Mouse (Mus musculus): ENCODE measurements around the gene Inhbc. TPM values are rescaled to one million over a fixed set of nuclear protein-coding genes. Genes with fewer than 3 reads are reported as not detected.
A peak's percentile ranks its signal among the peaks of the same experiment; 100 is the strongest.

The Inhbc gene
- polyA plus RNA-seq, 1 experiment from 2014 or later, result not detected

DNA sequence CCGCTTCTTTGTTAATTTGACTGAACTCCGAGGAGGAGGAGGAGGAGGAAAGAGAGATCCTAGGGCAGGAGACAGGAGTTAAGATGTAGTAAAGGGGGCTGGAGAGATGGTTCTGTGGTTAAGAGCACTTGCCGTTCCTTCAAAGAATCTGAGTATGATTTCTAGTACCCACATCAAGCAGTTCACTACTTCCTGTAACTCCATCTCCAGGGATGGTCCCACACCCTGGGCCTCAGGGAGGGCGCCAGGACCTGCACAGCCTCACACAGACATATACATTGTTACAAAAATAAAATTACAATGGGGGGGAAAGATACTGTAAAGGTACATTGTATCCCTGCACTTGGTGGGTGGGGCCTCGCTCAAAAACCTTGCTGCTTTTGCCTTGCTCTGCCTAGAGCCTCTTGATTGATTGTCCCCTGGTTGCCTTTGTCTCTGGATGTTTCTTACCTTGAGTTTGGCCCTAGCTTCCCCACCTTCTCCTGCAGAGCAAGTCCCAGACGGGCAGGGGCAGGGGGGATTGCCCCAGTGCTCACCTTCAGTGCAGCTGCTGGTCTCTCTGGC is 32.6 kb downstream of the Inhbc start:
- peaks cover 37% of the 10 kb centered on the region for H3K4me1 ChIP-seq
- no peak overlapping the region for H3K4me2 ChIP-seq (replicated peaks)
- H3K9me3 ChIP-seq (replicated peaks), result no peaks in the 10 kb centered on the region
- H3K27ac ChIP-seq, result no peak overlapping the region; the same call in 1 of the 2 replicates
- no peak overlapping the region for H3K4me3 ChIP-seq
- no peak for ATAC-seq (ENCODE audit: low FRiP score)
- H3K27me3 ChIP-seq, result peaks cover 38% of the 10 kb centered on the region
- 82% methylated on average over 6 of the region's 6 CpGs for WGBS
- H3K9ac ChIP-seq, result no peak overlapping the region
- no peaks in the 10 kb centered on the region for H3K36me3 ChIP-seq

DNA sequence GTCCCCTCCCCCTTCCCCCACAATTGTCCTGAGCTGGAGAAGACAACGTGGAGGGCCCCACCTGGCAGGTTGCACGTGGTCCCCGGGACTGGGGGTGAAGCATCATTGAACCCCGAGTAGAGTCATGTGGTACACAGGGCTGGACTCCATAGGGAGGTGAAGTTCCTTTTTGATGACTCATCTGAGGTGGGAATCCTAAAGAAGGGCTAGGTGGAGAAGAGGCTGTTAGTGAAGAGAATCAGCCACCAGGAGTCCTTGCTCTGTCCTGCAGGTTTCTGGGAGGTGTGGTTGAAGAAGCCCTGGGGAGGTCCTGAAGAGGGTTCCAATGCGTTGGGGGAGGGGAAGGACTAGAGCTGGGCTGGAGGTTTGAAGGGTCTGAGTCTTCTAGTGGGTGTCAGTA is 33.3 kb downstream of the Inhbc start:
- Histone ChIP-seq H3K4me1 (peaks cover 34% of the 10 kb centered on the region), H3K9me3 (replicated peaks) (no peaks in the 10 kb centered on the region), H3K4me3 (no peak overlapping the region), H3K27ac (no peak overlapping the region), H3K9ac (no peak overlapping the region), H3K27me3 (peaks cover 41% of the 10 kb centered on the region), H3K36me3 (no peaks in the 10 kb centered on the region), H3K4me2 (replicated peaks) (no peak overlapping the region)
- WGBS, result 64% methylated on average over 5 of the region's 5 CpGs
- ATAC-seq (ENCODE audit: low FRiP score), result no peak

DNA sequence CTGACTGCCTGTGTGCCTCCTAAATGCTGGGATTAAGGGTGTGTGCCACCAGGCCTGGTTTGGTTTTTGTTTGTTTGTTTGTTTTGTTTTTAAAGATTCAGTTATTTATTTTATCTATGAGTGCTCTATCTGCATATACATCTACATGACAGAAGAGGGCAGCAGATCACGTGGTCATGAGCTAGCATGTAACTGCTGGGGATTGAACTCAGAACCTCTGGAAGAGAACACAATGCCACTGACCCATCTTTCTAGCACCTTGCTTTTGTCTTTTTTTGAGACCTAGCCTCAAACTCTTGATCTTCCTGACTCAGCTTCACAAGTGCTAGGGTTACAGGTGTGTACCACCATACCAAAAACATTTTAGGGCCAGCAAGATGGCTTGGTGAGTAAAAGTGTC is 35.0 kb downstream of the Inhbc start:
- Histone ChIP-seq H3K4me2 (replicated peaks) (no peak overlapping the region), H3K4me1 (peaks cover 19% of the 10 kb centered on the region), H3K27ac (no peak overlapping the region), H3K9me3 (replicated peaks) (no peaks in the 10 kb centered on the region), H3K4me3 (no peak overlapping the region), H3K9ac (no peak overlapping the region), H3K27me3 (peaks cover 37% of the 10 kb centered on the region), H3K36me3 (no peaks in the 10 kb centered on the region)
- ATAC-seq (ENCODE audit: low FRiP score), result no peak
- WGBS, result 60% methylated on average over 1 of the region's 1 CpGs

DNA sequence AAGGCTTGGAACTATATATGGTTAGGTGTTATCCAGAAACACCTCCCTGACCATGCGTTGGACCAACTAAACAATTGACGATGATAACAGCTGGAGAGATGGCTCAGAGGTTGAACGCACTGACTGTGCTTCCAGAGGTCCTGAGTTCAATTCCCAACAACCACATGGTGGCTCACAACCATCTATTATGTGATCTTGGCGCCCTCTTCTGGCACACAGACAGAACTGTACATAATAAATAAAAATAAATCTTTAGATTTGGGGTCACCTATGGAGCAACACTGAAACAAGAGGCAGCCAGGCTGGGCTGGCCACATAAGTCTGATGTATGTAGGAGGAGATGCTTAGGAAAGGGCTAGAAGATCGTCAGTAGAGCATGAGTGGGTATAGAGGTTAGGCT is 37.1 kb downstream of the Inhbc start:
- Histone ChIP-seq H3K9me3 (replicated peaks) (no peaks in the 10 kb centered on the region), H3K27me3 (peaks cover 47% of the 10 kb centered on the region), H3K4me1 (peaks cover 5% of the 10 kb centered on the region; the same call in 1 of the 2 replicates), H3K9ac (no peak overlapping the region), H3K27ac (no peak overlapping the region), H3K4me3 (no peak overlapping the region), H3K4me2 (replicated peaks) (no peak overlapping the region), H3K36me3 (no peaks in the 10 kb centered on the region)
- WGBS, result 65% methylated on average over 5 of the region's 5 CpGs
- ATAC-seq (ENCODE audit: low FRiP score), result no peak

DNA sequence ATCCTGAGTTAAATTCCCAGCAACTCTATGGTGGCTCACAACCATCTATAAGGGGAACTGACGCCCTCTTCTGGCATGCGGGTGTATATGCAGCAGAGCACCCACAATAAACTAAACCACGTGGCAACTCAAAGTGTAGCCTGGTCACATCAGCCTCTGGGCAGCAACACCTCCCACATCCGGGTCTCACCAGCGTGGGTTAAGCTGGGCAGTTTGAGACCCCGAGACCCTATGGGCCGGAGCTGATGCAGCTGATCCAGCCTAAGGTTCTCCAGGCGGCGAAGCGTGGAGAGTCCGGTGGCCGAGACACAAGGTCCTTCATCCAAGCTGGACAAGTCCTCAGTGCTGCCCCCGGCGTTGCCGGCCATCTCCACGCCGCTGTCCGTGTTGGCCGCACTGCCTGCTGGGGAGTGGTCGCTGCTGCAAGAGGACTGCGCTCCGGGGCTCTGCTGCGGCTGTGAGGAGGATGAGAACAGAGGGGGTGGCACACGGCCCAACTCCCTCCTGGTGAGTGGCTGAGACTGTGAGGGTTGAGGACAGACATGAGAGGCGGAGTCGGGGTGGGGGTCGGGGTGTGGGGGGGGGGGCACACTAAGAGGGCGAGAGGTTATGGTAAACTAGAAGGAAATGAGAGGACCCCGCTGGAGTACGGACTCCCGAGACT is 37.9 kb downstream of the Inhbc start:
- ATAC-seq (ENCODE audit: low FRiP score), result 0 out of 2 replicates have a peak, but pooled peaks have one; percentile 24
- H3K4me1 ChIP-seq, result peaks cover 3% of the 10 kb centered on the region; the same call in 1 of the 2 replicates
- H3K9ac ChIP-seq, result peak overlapping the region; percentile 32; the same call in 1 of the 2 replicates
- peak overlapping the region; percentile 16; the same call in 1 of the 2 replicates for H3K4me3 ChIP-seq
- no peaks in the 10 kb centered on the region for H3K36me3 ChIP-seq
- 32% methylated on average over 31 of the region's 31 CpGs for WGBS
- no peaks in the 10 kb centered on the region for H3K9me3 ChIP-seq (replicated peaks)
- H3K27me3 ChIP-seq, result peaks cover 48% of the 10 kb centered on the region
- H3K4me2 ChIP-seq (replicated peaks), result peak overlapping the region; percentile 46
- H3K27ac ChIP-seq, result no peak overlapping the region

DNA sequence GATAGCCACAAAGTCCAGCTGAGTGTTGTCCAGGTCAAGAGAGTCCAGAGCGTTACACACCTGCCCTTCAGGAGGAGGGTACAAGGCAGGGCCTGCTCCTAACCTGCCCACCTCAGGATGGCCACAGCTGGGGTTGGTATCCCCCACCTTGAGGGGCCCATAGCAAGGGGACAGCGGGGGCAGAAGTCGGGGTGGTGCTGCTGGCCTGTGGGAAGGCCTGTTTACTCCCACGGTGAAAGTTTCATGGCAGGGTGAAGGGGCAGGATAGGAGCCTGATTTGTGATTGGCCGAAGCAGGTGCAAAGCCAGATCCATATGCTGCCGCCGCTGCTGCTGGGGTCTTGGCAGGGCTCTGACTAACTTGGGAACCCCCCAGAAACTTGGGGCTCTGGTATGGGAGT is 40.0 kb downstream of the Inhbc start:
- ATAC-seq (ENCODE audit: low FRiP score), result no peak
- 75% methylated on average over 7 of the region's 7 CpGs for WGBS
- H3K27ac ChIP-seq, result no peak overlapping the region
- no peaks in the 10 kb centered on the region for H3K36me3 ChIP-seq
- no peak overlapping the region for H3K4me2 ChIP-seq (replicated peaks)
- no peak overlapping the region for H3K9ac ChIP-seq
- H3K4me1 ChIP-seq, result peaks cover 18% of the 10 kb centered on the region
- H3K9me3 ChIP-seq (replicated peaks), result no peaks in the 10 kb centered on the region
- no peak overlapping the region for H3K4me3 ChIP-seq
- peaks cover 69% of the 10 kb centered on the region for H3K27me3 ChIP-seq

DNA sequence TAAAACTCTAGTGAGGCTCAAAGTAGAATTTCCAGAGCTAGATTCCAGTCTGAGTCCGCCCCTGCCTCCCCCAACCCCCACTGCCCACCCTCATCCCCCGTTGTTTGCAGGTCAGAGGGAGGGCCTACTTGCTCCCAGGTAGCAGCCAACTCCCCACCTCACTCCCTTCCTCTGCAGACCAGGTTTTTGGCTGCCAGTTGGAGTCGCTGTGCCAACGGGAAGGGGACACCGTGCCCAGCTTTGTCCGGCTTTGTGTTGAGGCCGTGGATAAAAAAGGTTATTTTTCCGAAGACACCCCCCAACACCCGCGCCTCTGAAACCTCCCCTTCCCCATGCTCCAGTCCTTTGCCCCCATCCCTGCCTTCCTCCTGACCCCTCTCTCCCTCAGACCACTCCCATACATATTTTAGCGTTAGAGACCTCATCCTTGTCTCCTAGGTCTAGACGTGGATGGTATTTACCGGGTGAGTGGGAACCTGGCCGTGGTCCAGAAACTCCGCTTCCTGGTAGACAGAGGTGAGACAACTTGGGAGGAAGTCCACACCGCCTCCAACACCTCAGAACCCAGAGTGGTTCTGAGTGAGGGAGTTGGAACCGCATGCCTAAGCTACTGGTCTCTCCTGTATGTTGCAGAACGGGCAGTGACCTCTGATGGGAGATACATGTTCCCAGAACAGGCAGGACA is 42.6 kb downstream of the Inhbc start:
- ATAC-seq (ENCODE audit: low FRiP score), result no peak
- peaks cover 18% of the 10 kb centered on the region for H3K4me1 ChIP-seq
- H3K9ac ChIP-seq, result no peak overlapping the region
- no peaks in the 10 kb centered on the region for H3K9me3 ChIP-seq (replicated peaks)
- WGBS, result 46% methylated on average over 18 of the region's 18 CpGs
- H3K4me3 ChIP-seq, result no peak overlapping the region
- no peak overlapping the region for H3K27ac ChIP-seq
- no peak overlapping the region for H3K4me2 ChIP-seq (replicated peaks)
- H3K36me3 ChIP-seq, result no peaks in the 10 kb centered on the region
- peaks cover 93% of the 10 kb centered on the region for H3K27me3 ChIP-seq

DNA sequence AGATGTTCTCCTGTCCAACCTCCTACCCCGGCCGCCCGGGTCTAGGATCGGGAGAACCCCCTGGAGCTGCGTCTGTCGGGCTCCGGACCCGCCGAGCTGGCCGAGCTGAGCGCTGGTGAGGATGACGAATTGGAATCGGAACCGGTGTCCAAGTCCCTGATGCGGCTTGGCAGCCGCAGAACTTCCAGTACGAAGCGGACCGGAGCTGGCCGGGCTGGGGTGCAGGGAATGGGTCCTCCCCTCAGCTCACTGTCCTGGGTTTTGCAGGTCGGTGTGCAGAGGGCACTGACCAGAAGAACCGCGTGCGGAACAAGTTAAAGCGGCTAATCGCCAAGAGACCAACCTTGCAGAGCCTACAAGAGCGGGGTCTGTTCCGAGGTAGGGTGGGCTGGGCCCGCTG is 43.4 kb downstream of the Inhbc start:
- no peaks in the 10 kb centered on the region for H3K36me3 ChIP-seq
- no peak for ATAC-seq (ENCODE audit: low FRiP score)
- H3K27ac ChIP-seq, result no peak overlapping the region
- no peaks in the 10 kb centered on the region for H3K9me3 ChIP-seq (replicated peaks)
- H3K4me1 ChIP-seq, result peaks cover 15% of the 10 kb centered on the region
- peaks cover 95% of the 10 kb centered on the region for H3K27me3 ChIP-seq
- H3K4me3 ChIP-seq, result peak overlapping the region; percentile 34
- 7% methylated on average over 29 of the region's 29 CpGs for whole genome bisulfite sequencing
- H3K4me2 ChIP-seq (replicated peaks), result peak overlapping the region; percentile 53
- peak overlapping the region; percentile 33 for H3K9ac ChIP-seq

DNA sequence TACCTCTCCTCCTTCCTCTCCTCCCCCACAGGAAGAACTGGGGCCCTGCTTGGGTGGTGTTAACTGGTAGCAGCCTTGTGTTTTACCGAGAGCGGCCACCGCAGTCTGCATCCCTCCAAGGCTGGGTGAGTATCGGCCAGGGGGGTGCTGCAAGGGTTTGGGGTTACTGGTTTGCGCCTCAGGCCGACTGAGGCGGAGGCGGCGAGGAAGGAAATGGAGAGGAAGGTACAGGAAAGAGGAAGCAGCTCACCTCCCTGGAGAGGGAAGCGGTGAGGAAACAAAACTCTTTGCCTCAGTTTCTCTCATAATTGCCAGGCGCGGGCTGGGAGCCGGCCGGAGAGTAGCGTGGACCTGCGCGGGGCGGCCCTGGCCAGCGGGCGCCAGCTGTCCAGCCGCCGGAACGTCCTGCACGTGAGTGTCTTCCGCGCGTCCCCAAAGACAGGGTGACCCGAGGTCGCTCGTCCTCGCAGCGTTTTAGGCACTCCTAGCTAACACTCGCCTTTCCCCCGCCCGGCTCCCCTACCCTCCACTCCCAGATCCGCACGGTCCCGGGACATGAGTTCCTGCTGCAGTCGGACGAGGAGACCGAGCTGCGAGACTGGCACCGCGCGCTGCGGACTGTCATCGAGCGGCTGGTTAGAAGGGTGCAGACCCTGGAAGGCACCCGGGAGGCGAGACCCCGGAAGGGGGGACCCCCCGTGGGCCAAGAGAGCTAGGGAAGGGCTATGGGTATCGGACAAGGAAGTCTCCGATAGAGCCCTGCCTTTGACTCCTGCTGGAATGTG is 44.0 kb downstream of the Inhbc start:
- Histone ChIP-seq H3K9ac (peak overlapping the region; percentile 44), H3K27ac (no peak overlapping the region), H3K36me3 (no peaks in the 10 kb centered on the region), H3K9me3 (replicated peaks) (no peaks in the 10 kb centered on the region), H3K4me3 (peak overlapping the region; percentile 34), H3K27me3 (peaks cover 90% of the 10 kb centered on the region), H3K4me1 (peaks cover 15% of the 10 kb centered on the region), H3K4me2 (replicated peaks) (peak overlapping the region; percentile 53)
- 0 out of 2 replicates have a peak, but pooled peaks have one; percentile 20 for ATAC-seq (ENCODE audit: low FRiP score)
- WGBS, result 1% methylated on average over 52 of the region's 54 CpGs

DNA sequence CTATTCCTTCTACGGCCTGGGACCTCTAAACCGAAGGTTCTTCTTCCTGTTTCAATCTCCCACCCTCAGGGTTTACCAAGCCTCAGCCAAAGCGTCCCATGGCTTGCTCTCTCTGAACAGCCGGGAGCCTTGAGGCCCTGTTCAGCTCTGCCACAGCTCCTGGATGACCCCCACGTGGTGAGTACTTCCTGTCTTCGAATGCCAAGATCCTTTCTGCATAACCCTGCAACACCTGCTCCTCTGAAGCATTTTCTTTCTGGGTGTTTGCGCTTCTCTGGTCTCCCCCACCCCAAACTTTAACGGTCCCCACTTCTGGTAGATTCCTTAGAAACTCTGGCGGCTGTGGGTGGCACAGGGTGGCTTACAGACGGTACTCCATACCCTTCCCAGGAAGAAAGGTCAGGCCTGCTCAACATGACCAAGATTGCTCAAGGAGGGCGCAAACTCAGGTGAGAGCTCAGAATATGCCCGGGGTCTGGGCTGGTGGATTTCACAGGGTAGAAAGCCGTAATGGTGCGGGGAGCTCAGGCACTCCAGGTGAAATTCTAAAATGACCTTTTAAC is 44.7 kb downstream of the Inhbc start:
- Histone ChIP-seq H3K4me2 (replicated peaks) (peak overlapping the region; percentile 53), H3K27me3 (peaks cover 85% of the 10 kb centered on the region), H3K4me1 (peaks cover 15% of the 10 kb centered on the region), H3K36me3 (no peaks in the 10 kb centered on the region), H3K9ac (no peak overlapping the region), H3K9me3 (replicated peaks) (no peaks in the 10 kb centered on the region), H3K27ac (no peak overlapping the region), H3K4me3 (peak overlapping the region; percentile 34)
- no peak for ATAC-seq (ENCODE audit: low FRiP score)
- WGBS, result 35% methylated on average over 14 of the region's 14 CpGs

DNA sequence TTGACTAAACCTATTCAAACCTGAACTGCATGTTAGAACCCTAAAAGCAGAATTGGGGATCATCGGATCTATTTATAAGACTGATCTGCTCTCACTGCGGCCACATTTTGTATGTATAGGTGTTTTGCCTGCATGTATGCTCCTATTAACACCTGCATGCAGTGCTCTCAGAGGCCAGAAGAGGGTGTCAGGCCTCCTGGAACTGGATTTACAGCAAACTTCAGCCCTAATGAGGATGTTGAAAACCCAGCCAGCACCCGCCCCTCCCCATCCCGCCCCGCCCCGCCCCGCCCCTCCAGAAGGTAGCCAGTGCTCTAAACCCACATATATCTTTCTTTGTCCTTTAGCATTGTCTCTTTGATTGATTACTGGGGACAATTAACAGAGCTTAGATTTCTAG is 45.7 kb downstream of the Inhbc start:
- Histone ChIP-seq H3K4me3 (no peak overlapping the region), H3K4me2 (replicated peaks) (no peak overlapping the region), H3K27me3 (peaks cover 75% of the 10 kb centered on the region), H3K9me3 (replicated peaks) (no peaks in the 10 kb centered on the region), H3K36me3 (no peaks in the 10 kb centered on the region), H3K9ac (no peak overlapping the region), H3K4me1 (peaks cover 15% of the 10 kb centered on the region), H3K27ac (no peak overlapping the region)
- WGBS, result 10% methylated on average over 7 of the region's 7 CpGs
- no peak for ATAC-seq (ENCODE audit: low FRiP score)

All from hindbrain, embryonic 12.5 days (tissue).